Mouse (Mus musculus): ENCODE results near the gene Adra2a. TPM values are rescaled to one million over a fixed set of nuclear protein-coding genes. Genes with fewer than 3 reads are reported as not detected.

Adra2a gene
- polyA plus RNA-seq, 1 experiment from 2014 or later: 0.88 TPM

DNA sequence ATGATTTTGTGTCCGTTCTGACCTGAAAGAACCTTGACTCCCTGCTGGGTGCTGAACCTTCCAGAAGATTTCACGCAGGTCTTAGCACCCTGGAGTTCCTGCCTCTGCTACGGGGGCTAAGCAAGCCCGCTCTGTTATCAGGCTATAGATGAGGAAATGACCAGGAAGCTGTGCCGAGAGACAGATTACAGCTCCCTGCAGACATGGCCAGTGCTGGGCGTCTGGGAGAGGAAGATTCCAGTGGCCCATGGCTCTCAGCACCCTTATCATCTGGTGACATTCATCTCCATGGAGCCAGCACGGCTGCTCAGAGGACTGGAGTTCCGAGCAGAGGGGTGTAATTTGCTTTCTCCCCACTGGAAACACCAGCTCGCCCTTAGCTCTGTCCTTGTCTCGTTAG is 43.4 kb downstream of the Adra2a start:
- Histone ChIP-seq H3K9me3 (replicated peaks; ENCODE audit: control insufficient read depth, low read length) (no peaks in the 10 kb centered on the region), H3K9ac (replicated peaks; ENCODE audit: low read length) (no peak overlapping the region), H3K36me3 (replicated peaks; ENCODE audit: control insufficient read depth, insufficient read depth, low read depth, low read length) (no peaks in the 10 kb centered on the region), H3K27ac (replicated peaks; ENCODE audit: low read depth, low read length) (no peak overlapping the region), H3K27me3 (ENCODE audit: control insufficient read depth, insufficient read depth, low read length) (no peaks in the 10 kb centered on the region), H3K4me2 (ENCODE audit: low read depth, low read length) (no peak overlapping the region), H3K4me1 (ENCODE audit: control insufficient read depth, insufficient read depth, low read length) (no peaks in the 10 kb centered on the region), H3K4me3 (ENCODE audit: low read depth, low read length) (no peak overlapping the region)
- no peak for DNase-seq (ENCODE audit: low spot score)
- whole genome bisulfite sequencing: 68% methylated on average over 10 of the region's 10 CpGs
- no peak for ATAC-seq (replicated peaks; ENCODE audit: insufficient number of reproducible peaks, low FRiP score, low TSS enrichment, low read depth)

DNA sequence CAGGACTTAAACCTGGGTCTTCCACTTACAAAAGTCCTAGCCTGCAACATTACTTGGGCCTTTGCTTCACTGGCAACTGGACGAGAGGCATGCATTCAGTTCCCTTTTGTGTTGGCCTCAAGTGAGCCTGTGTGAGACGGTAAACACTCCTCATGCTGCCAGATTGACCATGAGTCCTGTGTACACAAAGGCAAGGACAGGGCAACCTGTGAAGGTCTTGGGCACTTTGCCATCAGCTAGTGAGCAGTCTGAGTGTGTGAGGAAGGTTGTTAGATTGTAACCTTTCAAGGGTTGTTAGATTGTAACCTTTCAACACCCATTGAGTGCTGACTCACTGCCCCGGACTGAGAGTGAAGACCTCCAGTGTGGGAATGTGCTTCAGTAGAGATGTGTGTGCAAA is 49.6 kb downstream of the Adra2a start:
- no peak overlapping the region for H3K9ac ChIP-seq (replicated peaks; ENCODE audit: low read length)
- ATAC-seq (replicated peaks; ENCODE audit: insufficient number of reproducible peaks, low FRiP score, low TSS enrichment, low read depth): no peak
- no peaks in the 10 kb centered on the region for H3K9me3 ChIP-seq (replicated peaks; ENCODE audit: control insufficient read depth, low read length)
- H3K4me3 ChIP-seq (ENCODE audit: low read depth, low read length): no peak overlapping the region
- no peak overlapping the region for H3K4me2 ChIP-seq (ENCODE audit: low read depth, low read length)
- no peaks in the 10 kb centered on the region for H3K4me1 ChIP-seq (ENCODE audit: control insufficient read depth, insufficient read depth, low read length)
- 87% methylated on average over 3 of the region's 3 CpGs for WGBS
- no peaks in the 10 kb centered on the region for H3K36me3 ChIP-seq (replicated peaks; ENCODE audit: control insufficient read depth, insufficient read depth, low read depth, low read length)
- H3K27me3 ChIP-seq (ENCODE audit: control insufficient read depth, insufficient read depth, low read length): no peaks in the 10 kb centered on the region
- no peak for DNase-seq (ENCODE audit: low spot score)
- H3K27ac ChIP-seq (replicated peaks; ENCODE audit: low read depth, low read length): no peak overlapping the region

DNA sequence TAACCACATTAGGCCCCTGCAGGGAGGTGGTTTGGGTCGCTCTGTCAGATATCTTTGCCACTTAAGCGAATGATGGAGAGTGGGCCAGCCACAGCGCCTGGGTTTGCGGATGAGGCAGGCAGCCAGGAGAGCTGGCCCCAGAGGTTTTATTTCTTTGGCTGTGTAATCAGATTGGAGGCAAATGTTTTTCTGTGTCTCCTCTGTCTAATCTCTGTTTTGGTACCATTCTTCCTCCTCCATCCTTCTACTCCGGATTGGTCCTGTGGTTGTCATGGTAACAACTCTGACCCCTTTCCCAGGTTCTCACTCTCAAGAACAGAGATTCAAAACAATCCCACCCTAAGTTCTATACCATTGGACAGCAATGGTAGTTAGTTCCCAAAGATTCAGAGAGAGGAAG is 51.8 kb downstream of the Adra2a start:
- H3K4me1 ChIP-seq (ENCODE audit: control insufficient read depth, insufficient read depth, low read length): no peaks in the 10 kb centered on the region
- no peak overlapping the region for H3K9ac ChIP-seq (replicated peaks; ENCODE audit: low read length)
- WGBS: 71% methylated on average over 5 of the region's 5 CpGs
- no peak overlapping the region for H3K4me2 ChIP-seq (ENCODE audit: low read depth, low read length)
- DNase-seq (ENCODE audit: low spot score) (no peak), ATAC-seq (replicated peaks; ENCODE audit: insufficient number of reproducible peaks, low FRiP score, low TSS enrichment, low read depth) (no peak)
- H3K4me3 ChIP-seq (ENCODE audit: low read depth, low read length): no peak overlapping the region
- no peaks in the 10 kb centered on the region for H3K27me3 ChIP-seq (ENCODE audit: control insufficient read depth, insufficient read depth, low read length)
- no peak overlapping the region for H3K27ac ChIP-seq (replicated peaks; ENCODE audit: low read depth, low read length)
- H3K36me3 ChIP-seq (replicated peaks; ENCODE audit: control insufficient read depth, insufficient read depth, low read depth, low read length): no peaks in the 10 kb centered on the region
- no peaks in the 10 kb centered on the region for H3K9me3 ChIP-seq (replicated peaks; ENCODE audit: control insufficient read depth, low read length)

DNA sequence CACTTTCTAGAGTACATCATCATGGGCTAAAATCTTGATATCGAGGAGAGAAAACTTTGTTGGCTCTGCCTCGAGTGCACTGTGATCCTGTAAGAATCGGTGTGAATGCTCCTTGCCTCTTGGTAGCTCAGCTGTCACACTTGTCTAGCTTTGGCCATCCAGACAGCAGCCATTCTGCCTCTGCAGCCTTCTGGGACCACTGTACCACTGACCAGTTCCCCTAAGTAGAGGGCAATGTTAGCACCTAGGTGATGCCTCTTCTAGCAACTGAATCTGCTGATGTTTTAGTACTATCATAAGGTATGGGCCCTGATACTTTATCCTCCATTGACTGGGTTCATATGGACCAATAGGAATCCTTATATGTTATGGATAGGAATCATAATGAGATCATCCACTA is 54.4 kb downstream of the Adra2a start:
- Histone ChIP-seq H3K9me3 (replicated peaks; ENCODE audit: control insufficient read depth, low read length) (no peaks in the 10 kb centered on the region), H3K27me3 (ENCODE audit: control insufficient read depth, insufficient read depth, low read length) (no peaks in the 10 kb centered on the region), H3K4me1 (ENCODE audit: control insufficient read depth, insufficient read depth, low read length) (no peaks in the 10 kb centered on the region), H3K4me3 (ENCODE audit: low read depth, low read length) (no peak overlapping the region), H3K4me2 (ENCODE audit: low read depth, low read length) (no peak overlapping the region), H3K27ac (replicated peaks; ENCODE audit: low read depth, low read length) (no peak overlapping the region), H3K9ac (replicated peaks; ENCODE audit: low read length) (no peak overlapping the region), H3K36me3 (replicated peaks; ENCODE audit: control insufficient read depth, insufficient read depth, low read depth, low read length) (no peaks in the 10 kb centered on the region)
- WGBS: 88% methylated on average over 3 of the region's 3 CpGs
- ATAC-seq (replicated peaks; ENCODE audit: insufficient number of reproducible peaks, low FRiP score, low TSS enrichment, low read depth) (no peak), DNase-seq (ENCODE audit: low spot score) (no peak)

Other genes with a start within 250 kb of the Adra2a start
- gene Pdcd4, start 151.9 kb upstream of the Adra2a start, polyA plus RNA-seq (2014; fragmentation: Nextera tagmentation; extraction: Ambion mirVana): 88.4 and 96.2 TPM in 2 replicates
- 72.5 and 79.7 TPM in 2 replicates for gene Shoc2, start 99.8 kb upstream of the Adra2a start, polyA plus RNA-seq (2014; fragmentation: Nextera tagmentation; extraction: Ambion mirVana)
- 109 and 114 TPM in 2 replicates for gene Bbip1, start 99.5 kb upstream of the Adra2a start, polyA plus RNA-seq (2014; fragmentation: Nextera tagmentation; extraction: Ambion mirVana)